Mouse (Mus musculus) small intestine, adult 2 months (tissue): ENCODE data around the gene Scamp2.

Experiments
- CTCF ChIP-seq: fragments of 200-500 bp; IDR thresholded peaks from 2 replicates; pipeline ENCODE4 v1.5.1; 2012; ENCODE audit warnings: low read depth, mild to moderate bottlenecking, control low read depth, inconsistent platforms, low read length, moderate library complexity, mixed read lengths; ENCODE audit not compliant: insufficient replicate concordance, insufficient read length; ENCODE audit errors: extremely low read depth
- POLR2A ChIP-seq: fragments of 200-500 bp; IDR thresholded peaks from 2 replicates; pipeline ENCODE4 v1.6.1; 2012; ENCODE audit warnings: low read depth, mild to moderate bottlenecking, control low read depth, inconsistent platforms, low read length, moderate library complexity

DNA sequence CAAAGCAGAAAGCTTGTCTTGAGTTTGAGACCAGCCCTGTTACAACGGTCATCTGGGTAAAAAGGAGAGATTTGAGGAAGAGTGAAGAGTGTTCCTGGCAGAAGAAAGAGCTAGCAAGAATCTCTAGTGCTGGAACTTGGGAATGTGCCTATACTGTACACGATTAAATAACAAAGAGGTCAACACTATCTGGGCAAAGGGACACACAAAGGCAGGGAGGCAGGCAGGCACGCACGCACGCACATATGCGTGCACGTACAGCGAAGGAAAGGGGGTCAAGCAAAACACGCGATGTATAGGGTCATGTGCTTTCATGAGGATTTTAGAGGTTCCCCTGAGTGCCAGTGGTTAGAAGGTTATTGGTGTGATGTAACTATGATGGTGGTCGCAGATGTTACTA is 7.6 kb upstream of the Scamp2 start:
- TF ChIP-seq POLR2A, result no peak
- TF ChIP-seq CTCF, result no peak
